Mouse (Mus musculus) kidney, postnatal 14 days (tissue): ENCODE measurements around the gene Zfp683.
A peak's percentile ranks its signal among the peaks of the same experiment; 100 is the strongest.

Experiments used
- DNase-seq: peaks from one replicate; pipeline ENCODE4 v3.0.0; 2022; ENCODE audit warnings: mixed read lengths

Zfp683 gene

GRCm38 (mm10) chr4:134052560-134052959, 1.1 kb upstream of the Zfp683 start:
- peak; percentile 27 for DNase-seq

GRCm38 (mm10) chr4:134058166-134058715, 4.6 kb downstream of the Zfp683 start:
- DNase-seq: no peak

DNA sequence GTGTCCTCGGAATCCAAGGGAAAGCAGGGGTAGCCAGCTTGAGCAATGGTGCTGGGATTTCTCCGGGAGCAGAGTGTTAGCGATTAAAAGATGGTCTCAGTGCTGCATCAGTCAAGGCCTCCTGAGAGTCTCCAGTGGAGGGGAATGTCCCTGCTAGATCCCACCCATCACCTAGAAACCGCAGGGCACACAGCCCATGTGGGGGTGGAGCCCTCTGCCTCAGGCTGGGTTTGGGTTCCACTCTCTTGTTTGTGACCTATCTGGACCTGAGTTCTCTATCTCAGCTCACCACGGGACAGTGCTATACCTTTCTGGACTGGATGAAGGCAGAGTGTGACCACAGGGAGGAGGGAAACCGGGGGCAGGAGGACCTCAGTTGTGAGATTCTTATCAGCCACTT, 5.3 kb downstream of the Zfp683 start:
- no peak for DNase-seq

GRCm38 (mm10) chr4:134060135-134060865, 6.7 kb downstream of the Zfp683 start, which contains the start of gene Crybg2:
TSS of gene Crybg2 (plus strand) at chr4:134060815.
- DNase-seq: no peak

GRCm38 (mm10) chr4:134061166-134061830, 7.7 kb downstream of the Zfp683 start:
- peak; percentile 27 for DNase-seq

GRCm38 (mm10) chr4:134061944-134062446, 8.4 kb downstream of the Zfp683 start:
- no peak for DNase-seq

DNA sequence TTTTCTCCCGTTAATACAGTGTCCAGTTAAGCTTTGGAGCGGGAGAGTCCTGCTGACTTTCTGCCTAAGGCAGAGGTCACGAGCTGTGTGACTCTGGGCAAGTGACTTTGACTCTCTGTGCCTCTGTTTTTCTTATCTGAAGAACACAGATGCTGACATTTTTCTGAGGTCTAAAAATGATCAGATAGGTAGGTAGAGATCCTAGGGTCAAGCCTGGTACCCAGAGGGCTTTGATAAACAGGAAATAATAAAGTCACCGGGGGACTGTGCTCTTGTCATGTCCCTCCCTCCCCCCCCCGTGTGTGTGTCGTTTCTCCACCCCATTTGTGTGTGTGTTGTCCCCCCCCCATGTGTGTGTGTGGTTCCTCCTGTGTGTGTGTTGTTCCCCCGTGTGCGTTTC, 8.9 kb downstream of the Zfp683 start:
- no peak for DNase-seq

DNA sequence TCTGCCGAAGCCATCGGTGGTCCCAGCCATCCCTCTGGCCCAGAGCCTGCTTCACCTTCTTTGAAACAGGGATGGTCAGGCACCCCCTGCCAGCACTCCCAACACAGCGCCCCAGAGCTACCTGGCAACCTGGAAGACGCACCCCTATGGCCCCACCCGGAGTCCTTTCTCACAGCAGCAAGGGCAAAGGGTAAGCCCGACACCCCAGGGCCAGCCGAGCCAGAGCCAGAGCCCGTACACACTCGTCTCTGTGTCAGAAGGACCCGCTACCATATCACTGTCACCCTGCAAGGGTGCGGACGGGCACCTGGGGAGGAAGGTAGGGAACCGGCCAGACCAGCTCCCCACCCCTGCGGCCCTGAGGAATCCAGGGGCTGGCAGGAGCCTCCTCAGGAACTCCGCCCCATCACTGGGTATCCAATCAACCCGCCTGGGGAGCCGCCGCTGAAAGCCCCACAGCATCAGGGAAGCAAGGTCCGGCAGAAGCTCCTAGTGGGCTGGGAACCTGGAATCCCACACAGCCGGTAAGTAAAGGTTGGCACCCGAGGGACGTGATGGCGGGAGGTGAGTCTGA, 11.9 kb downstream of the Zfp683 start:
- DNase-seq: peak; percentile 19

- peak; percentile 57 for DNase-seq
Measured at GRCm38 (mm10) chr4:134067383-134067782, 13.7 kb downstream of the Zfp683 start.

DNA sequence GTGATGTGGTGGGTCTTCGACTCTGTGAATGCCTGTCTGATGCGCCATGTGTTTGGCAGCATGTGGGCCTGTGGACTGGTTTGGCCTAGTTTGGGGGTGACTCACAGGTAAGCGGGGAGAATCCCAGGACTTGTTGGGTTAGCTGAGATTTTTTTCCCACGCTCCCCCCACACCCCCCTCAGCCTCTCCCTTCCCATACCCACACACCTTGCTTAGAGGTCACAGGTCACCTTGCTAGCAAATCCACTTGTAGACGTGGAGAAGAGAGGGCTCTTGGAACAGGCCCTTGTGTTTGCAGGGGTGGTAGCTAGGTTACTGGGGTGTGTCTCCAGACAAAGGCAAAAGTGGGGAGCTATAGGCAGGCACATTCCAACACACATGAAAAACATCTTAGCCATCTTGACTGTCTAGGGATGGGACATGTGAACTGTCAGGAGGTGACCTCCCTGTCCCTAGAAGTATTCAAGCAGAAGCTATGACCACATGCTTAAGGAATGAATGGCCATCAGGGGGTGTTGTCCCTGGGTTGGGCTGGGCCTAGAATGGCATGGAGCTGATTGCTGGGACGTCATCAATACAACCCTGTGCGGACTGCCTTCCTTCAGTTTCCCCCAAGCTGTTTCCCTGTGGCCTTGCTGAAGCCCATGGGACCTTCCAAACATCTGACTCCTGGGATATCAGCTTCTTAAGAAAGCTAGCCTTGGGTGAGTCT, 14.4 kb downstream of the Zfp683 start:
- no peak for DNase-seq

- DNase-seq: no peak
Measured at GRCm38 (mm10) chr4:134068793-134069580, 15.3 kb downstream of the Zfp683 start.

DNA sequence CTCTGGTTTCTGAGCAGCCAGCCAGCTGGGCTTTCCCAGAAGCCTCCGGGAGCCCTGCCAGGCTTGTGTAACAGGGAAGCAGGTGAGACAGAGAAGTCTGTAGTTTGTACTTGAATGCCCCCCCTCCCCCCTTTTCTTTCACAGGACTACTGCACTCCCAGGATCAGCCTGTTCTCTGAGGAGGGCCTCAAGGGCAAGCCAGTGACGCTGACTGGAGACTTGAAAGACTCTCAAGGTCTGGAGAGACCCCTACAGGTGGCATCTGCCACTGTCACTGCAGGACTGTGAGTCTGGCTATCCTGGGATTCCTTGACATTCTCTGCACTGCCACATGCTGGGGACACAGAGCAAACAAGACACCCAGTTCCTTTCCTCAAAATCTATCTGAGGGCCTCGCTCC, 25.1 kb downstream of the Zfp683 start:
- peak; percentile 82 for DNase-seq

GRCm38 (mm10) chr4:134080674-134081073, 27.0 kb downstream of the Zfp683 start:
- DNase-seq: no peak

GRCm38 (mm10) chr4:134081730-134082386, 28.2 kb downstream of the Zfp683 start:
- peak; percentile 88 for DNase-seq

DNA sequence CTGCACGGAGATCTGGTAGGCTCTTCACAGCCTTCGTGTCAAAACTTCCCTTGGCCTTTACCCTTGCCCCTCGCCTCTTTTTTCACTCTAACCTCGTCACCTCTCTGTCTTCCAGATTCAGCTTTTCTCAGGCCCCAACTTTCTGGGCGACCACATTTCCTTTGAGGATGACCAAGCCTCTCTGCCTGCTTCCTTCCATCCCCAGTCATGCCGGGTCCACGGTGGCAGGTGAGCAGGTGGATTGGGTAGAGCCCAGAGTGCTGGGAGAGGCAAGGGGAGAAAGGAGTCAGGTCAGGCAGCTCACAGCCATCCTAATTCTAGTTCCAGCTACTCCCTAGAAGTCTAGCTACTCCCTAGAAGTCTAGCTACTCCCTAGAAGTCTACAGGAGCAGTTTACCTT, 28.8 kb downstream of the Zfp683 start:
- DNase-seq: no peak

DNA sequence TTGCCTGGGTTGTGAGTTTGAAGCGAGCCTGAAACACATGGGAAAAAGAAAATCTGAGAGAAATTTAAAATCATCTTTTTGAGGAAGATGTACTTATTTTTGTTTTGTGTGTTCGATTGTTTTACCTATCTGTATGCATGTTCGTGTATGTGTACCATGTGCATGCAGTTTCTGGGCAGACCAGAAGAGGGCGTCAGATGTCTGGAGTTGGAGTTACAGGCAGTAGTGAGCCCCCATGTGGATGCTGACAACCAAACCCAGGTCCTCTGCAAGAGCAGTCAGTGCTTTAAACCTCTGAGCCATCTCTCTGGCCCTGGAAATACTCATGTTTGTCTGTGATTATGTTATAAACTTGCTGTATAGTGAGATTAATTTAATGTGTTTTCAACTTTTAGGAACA, 31.4 kb downstream of the Zfp683 start:
- no peak for DNase-seq

- DNase-seq: peak; percentile 63
Measured at GRCm38 (mm10) chr4:134087412-134087811, 33.8 kb downstream of the Zfp683 start.

DNA sequence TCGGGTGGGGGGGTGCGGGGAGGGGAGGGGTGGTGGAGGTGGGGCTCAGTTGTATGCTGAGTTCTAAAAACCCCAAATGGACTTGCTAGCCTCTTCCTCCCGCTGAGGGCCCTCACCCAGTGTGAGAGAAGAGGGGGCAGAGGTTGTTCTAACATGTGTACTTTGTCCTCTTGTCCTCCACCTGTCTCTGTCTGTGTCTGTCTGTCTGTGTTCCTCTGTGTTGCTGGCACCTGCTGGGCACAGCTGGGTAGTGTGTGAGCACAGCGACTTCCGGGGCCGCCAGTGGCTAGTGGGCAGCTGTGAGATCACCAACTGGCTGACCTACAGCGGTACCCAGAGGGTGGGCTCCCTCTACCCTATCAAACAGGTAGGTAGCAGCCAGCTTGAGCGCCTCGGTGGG, 35.4 kb downstream of the Zfp683 start:
- DNase-seq: no peak

DNA sequence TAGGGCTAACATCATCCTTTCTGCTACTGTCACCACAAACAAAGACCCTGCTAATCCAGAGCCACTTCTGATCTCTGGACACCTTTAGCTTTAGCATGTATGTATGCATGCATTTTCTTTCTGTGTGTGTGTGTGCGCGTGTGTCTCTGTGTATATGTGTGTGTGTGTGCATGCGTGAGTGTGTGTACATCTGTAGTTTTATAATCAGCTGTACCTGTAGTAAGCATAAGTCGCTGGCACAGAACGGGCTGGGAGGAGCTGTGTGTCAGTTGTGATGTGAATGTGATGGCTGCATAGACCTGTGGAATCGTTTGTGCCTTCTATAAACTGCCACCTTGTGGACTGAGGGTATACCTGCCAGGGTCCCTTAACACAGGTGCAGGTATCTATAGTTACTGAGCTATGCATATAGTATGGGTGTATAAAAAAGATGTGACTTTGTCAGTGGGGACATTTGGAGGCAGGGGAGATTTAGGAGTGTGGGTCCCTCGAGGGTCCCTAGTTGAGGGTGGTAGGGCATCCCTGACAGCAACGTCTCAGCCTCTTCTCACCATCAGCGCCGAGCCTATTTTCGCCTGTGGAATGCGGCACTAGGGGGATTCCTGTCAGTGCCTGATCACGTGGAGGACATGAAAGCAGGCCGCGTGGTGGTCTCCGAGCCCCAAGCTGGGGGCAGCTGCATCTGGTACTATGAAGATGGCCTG, 37.0 kb downstream of the Zfp683 start:
- no peak for DNase-seq

GRCm38 (mm10) chr4:134091225-134091529, 37.5 kb downstream of the Zfp683 start:
- DNase-seq: no peak
